ENCODE assay signal across 9 mouse cellular contexts in genomic region chr7:131542872-131543622, GRCm38 (mm10). TPM values are rescaled to one million over a fixed set of nuclear protein-coding genes. Genes with fewer than 3 reads are reported as not detected.
A peak's percentile ranks its signal among the peaks of the same experiment; 100 is the strongest.
DNase-seq lines count a peak whose midpoint lies in the region; ATAC-seq and TF ChIP-seq lines count a peak whose summit lies in the region.
"Had no signal": no experiment of that assay in that cellular context is flagged by ENCODE, and none has a peak within 500 bp of the region (broad histone marks: within the 10 kb centered on the region; RNA-seq: fewer than 3 reads in every experiment).

No protein-coding gene starts in this region.

- no peak overlapping the region for H3K27ac ChIP-seq in forebrain, embryonic 13.5 days
- H3K27ac ChIP-seq in limb, embryonic 12.5 days, result no peak overlapping the region
- no peak overlapping the region for H3K27ac ChIP-seq in small intestine, adult 2 months (ENCODE audit: insufficient read depth, low read depth, low read length)

- peak overlapping the region; percentile 60 for H3K4me2 ChIP-seq in forebrain, embryonic 13.5 days
- peak overlapping the region; percentile 73 for H3K4me2 ChIP-seq in limb, embryonic 12.5 days

- H3K4me1 ChIP-seq in lung, adult 2 months (ENCODE audit: control insufficient read depth, insufficient read depth, low read length), result peaks cover 6% of the 10 kb centered on the region; the same call in 1 of the 2 replicates
- H3K4me1 ChIP-seq in forebrain, embryonic 13.5 days, result peaks cover 28% of the 10 kb centered on the region
- H3K4me1 ChIP-seq in limb, embryonic 12.5 days (replicated peaks), result peaks cover 31% of the 10 kb centered on the region
- peaks cover 11% of the 10 kb centered on the region for H3K4me1 ChIP-seq in small intestine, adult 2 months (ENCODE audit: control insufficient read depth, insufficient read depth, insufficient read length, low read length)

- no peak for DNase-seq in lung, adult 2 months
- no peak for DNase-seq in lung, postnatal 10 days
- no peak for DNase-seq in left cerebral cortex, adult 18-20 months (ENCODE audit: low spot score in 2 of 2)
- no peak for DNase-seq in right cerebral cortex, postnatal 36 days (ENCODE audit: low spot score in 2 of 2)
- DNase-seq in ovary, postnatal 14 days (ENCODE audit: low spot score), result no peak

- no peaks in the 10 kb centered on the region for H3K36me3 ChIP-seq in forebrain, embryonic 13.5 days (ENCODE audit: poor library complexity, severe bottlenecking)
- H3K36me3 ChIP-seq in limb, embryonic 12.5 days, result no peaks in the 10 kb centered on the region
- H3K36me3 ChIP-seq in small intestine, adult 2 months (ENCODE audit: control insufficient read depth, insufficient read depth, low read length), result no peaks in the 10 kb centered on the region

- H3K9me3 ChIP-seq in forebrain, embryonic 13.5 days (replicated peaks), result no peaks in the 10 kb centered on the region
- no peaks in the 10 kb centered on the region for H3K9me3 ChIP-seq in limb, embryonic 12.5 days

- H3K9ac ChIP-seq in forebrain, embryonic 13.5 days, result peak overlapping the region; percentile 40; the same call in 1 of the 2 replicates
- peak overlapping the region; percentile 47 for H3K9ac ChIP-seq in limb, embryonic 12.5 days (replicated peaks)

- ATAC-seq in forebrain, embryonic 13.5 days, result no peak
- 0 out of 2 replicates have a peak, but pooled peaks have one; percentile 27 for ATAC-seq in limb, embryonic 12.5 days (ENCODE audit: insufficient number of reproducible peaks, insufficient read depth, low FRiP score, low TSS enrichment, low read depth)

- H3K4me3 ChIP-seq in lung, adult 2 months (replicated peaks; ENCODE audit: extremely low read depth, low read depth, low read length), result peak overlapping the region; percentile 21
- peak overlapping the region; percentile 34 for H3K4me3 ChIP-seq in forebrain, embryonic 13.5 days
- peak overlapping the region; percentile 42 for H3K4me3 ChIP-seq in limb, embryonic 12.5 days (replicated peaks)
- H3K4me3 ChIP-seq in small intestine, adult 2 months (ENCODE audit: low read depth, low read length), result peak overlapping the region; percentile 37

- WGBS in lung, adult 2 months, result 2% methylated on average over 70 of the region's 71 CpGs
- WGBS in forebrain, embryonic 13.5 days, result under 1% methylated on average over 64 of the region's 71 CpGs
- under 1% methylated on average over 62 of the region's 71 CpGs for WGBS in limb, embryonic 12.5 days
- 2% methylated on average over 70 of the region's 71 CpGs for WGBS in small intestine, adult 2 months

- TF ChIP-seq CTCF in lung, adult 2 months (IDR thresholded peaks at IDR 0.05; ENCODE audit: insufficient read depth, low read length), result no peak
- no peak for TF ChIP-seq CTCF in small intestine, adult 2 months (IDR thresholded peaks at IDR 0.05; ENCODE audit: extremely low read depth, insufficient read length, insufficient replicate concordance, low read depth, low read length)

- no peak for TF ChIP-seq POLR2A in lung, adult 2 months (IDR thresholded peaks at IDR 0.05; ENCODE audit: borderline replicate concordance, extremely low read depth, low read depth, low read length)
- no peak for TF ChIP-seq POLR2A in small intestine, adult 2 months (IDR thresholded peaks at IDR 0.05; ENCODE audit: low read depth, low read length)

- peaks cover 99% of the 10 kb centered on the region for H3K27me3 ChIP-seq in forebrain, embryonic 13.5 days
- H3K27me3 ChIP-seq in limb, embryonic 12.5 days, result peaks cover 97% of the 10 kb centered on the region
- H3K27me3 ChIP-seq in small intestine, adult 2 months (ENCODE audit: control insufficient read depth, insufficient read depth, low read length), result peaks cover 95% of the 10 kb centered on the region

RNA-seq across cellular contexts. Expression of gene Hmx3, which starts 0.4 kb away (rescaled TPM):
- polyA plus RNA-seq in lung, adult 2 months (2012; rRNA removed), result not detected in 2 replicates
- polyA plus RNA-seq in forebrain, embryonic 13.5 days (2015; fragmentation: Nextera tagmentation; extraction: Ambion mirVana), result 0.31 and 0.56 TPM in 2 replicates
- not detected in 2 replicates for polyA plus RNA-seq in limb, embryonic 12.5 days (2016; fragmentation: Nextera tagmentation; extraction: Ambion mirVana)
- polyA plus RNA-seq in small intestine, adult 2 months (2012; rRNA removed), result 2.4 and 4.6 TPM in 2 replicates
- total RNA-seq in left cerebral cortex, adult 18-20 months (2021), result not detected
- total RNA-seq: left cerebral cortex, postnatal 36 days had no signal

RNA-seq across cellular contexts. Expression of gene Hmx2, which starts 5.5 kb away (rescaled TPM):
- polyA plus RNA-seq in lung, adult 2 months (2012; rRNA removed), result not detected in 2 replicates
- 0.44 and 0.99 TPM in 2 replicates for polyA plus RNA-seq in forebrain, embryonic 13.5 days (2015; fragmentation: Nextera tagmentation; extraction: Ambion mirVana)
- not detected in 2 replicates for polyA plus RNA-seq in limb, embryonic 12.5 days (2016; fragmentation: Nextera tagmentation; extraction: Ambion mirVana)
- polyA plus RNA-seq in small intestine, adult 2 months (2012; rRNA removed), result 0.52 and 1.2 TPM in 2 replicates
- total RNA-seq in left cerebral cortex, adult 18-20 months (2021), result not detected
- total RNA-seq: left cerebral cortex, postnatal 36 days had no signal

RNA-seq across cellular contexts. Expression of gene Bub3, which starts 17.0 kb away (rescaled TPM):
- 52.4 and 71.6 TPM in 2 replicates for polyA plus RNA-seq in lung, adult 2 months (2012; rRNA removed)
- polyA plus RNA-seq in forebrain, embryonic 13.5 days (2015; fragmentation: Nextera tagmentation; extraction: Ambion mirVana), result 240 and 247 TPM in 2 replicates
- 250 and 258 TPM in 2 replicates for polyA plus RNA-seq in limb, embryonic 12.5 days (2016; fragmentation: Nextera tagmentation; extraction: Ambion mirVana)
- 16.5 and 30.5 TPM in 2 replicates for polyA plus RNA-seq in small intestine, adult 2 months (2012; rRNA removed)
- 10 to 100 TPM; 65.5 to 71.7 TPM for total RNA-seq in left cerebral cortex, adult 18-20 months (2021)
